Mouse (Mus musculus): ENCODE results near the gene Lmf1.

Gene Lmf1

DNA sequence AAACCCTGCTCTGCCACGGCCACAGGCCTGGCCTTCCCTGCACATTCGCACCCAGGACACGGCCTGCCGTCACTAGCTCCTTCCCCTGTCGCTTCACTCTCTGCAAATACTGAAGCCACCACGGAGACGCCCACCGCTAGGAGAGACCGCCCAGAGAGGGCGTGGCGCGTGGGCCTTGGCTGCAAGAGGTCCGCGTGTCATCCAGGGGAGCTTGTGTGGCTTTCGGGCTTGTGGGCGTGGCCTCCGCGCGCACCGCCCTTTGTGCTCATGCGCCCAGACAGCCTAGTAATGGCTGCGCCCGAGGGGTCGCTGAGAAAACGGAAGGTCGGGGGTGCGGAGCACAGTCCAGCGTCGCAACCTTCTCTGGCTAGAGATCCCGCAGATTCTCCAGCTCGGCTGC, at the start of gene Lmf1:
Gene Lmf1 (plus strand): TSS at position 166 of the 400 bp plus-strand sequence.
- DNase-seq (ENCODE audit: low spot score in 2 of 2) = peak; percentile 95 to 97

DNA sequence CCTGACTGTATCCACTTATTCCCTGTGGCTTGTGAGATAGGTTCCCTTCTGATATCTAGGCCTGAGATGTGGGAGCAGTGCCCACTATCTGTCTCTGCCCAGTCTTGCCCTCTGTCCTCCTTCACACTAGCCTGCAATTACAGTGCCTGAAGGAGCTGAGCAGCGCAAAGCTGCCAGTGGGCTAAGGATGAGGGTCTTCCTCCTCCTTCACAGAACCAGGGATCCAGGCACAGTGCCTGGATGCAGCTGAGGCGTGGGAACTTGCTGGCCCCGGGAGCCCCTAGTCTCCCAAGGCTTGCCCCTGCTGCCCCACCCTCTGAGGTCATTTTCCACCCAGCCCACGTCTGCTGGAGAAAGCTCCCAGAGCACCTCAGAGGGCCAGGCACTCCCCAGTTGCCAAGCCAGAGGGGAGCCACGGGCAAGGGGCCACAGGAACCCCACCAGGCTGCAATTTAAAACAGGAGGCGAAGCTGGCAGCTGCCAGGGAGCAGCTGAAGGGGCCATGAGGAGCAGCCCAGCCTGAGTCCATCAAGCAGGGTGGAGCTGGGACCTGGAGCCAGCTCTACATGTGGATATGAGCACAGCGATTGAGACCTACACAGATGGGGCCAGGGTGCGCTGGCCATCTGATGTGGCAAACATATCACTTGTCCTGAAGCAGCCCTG, 48.4 kb upstream of the Lmf1 start:
- no peak for DNase-seq (ENCODE audit: low spot score in 2 of 2)

DNA sequence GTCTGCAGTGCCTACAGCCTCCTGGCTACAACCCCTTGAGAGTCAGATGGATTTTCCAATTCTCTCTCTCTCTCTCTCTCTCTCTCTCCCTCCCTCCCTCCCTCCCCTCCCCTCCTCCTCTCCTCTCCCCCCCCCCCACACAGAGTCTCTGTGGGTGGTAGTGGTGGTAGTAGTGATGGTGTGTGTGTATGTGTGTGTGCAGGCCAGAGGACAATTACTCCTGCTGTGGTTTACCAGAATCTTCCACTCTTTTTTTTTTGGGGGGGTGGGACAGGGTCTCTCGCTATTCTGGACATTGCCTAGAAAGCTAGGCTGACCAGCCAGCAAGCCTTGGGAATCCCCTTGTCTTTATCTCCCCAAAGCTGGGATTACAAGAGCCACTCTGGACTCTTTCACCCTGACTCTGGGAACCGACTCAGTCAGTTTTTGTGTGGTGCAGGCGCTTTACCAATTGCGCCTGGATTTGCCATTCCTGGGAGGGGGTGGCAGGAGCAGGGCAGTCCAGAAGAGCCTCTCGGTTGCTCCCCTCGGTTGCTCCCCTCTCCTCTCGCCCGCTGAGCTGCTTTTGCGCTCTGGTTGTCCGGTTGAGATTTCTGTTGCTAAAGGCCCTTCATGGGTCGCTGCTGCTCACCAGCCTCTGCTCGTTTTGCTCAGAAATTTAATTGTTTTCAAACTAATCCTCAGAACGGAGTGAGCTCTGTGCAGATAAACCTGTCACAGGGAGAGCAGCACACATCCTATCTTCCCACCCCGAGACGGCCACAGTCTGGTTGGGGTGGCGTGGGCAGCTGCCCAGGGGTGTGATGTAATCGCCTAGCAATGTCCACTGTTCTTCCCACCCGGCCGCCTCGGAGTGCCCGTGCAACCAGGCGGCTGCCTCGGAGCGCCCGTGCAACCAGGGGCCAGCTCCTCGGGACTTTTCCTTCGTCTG, 39.7 kb upstream of the Lmf1 start:
- DNase-seq (ENCODE audit: low spot score in 2 of 2) = no peak

DNA sequence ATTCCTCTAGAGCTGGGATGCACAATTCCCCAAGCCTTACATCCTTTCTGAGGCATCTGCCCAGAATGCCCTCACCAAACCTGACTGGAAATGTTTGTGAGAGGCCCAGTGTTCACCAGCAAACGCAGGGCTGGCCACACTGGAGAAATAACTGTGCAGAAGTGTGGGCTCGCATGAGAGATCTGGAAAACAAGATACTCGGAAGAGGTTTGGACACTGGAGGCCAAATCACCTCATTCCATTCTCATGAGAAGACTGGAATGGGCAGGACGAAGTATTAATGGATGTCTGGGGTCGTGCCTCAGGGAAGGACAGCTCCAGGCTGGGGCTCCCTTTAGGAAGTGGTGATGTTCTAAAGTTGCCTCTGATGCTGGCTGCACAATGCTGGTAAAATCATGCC, 38.2 kb upstream of the Lmf1 start:
- DNase-seq (ENCODE audit: low spot score in 2 of 2) = no peak

DNA sequence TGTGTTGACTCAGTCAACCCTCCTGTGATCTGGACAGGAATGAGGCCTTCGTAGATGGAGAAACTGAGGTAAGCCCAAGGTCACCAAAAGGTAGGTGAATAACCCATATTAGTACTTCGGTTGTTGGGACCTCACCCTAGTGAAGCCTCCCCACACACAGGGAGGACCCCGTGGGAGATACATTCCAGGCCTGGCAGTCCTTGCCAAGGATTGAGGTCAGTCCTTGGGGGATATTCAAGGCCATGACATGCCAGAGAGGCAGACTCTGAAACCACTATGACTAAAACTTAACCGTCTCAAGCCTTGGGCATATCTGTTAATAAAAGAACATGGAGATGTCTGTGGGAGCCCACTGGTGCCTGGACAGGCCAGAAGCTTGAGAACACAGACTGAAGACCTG, 37.1 kb upstream of the Lmf1 start:
- DNase-seq (ENCODE audit: low spot score in 2 of 2) = no peak

DNA sequence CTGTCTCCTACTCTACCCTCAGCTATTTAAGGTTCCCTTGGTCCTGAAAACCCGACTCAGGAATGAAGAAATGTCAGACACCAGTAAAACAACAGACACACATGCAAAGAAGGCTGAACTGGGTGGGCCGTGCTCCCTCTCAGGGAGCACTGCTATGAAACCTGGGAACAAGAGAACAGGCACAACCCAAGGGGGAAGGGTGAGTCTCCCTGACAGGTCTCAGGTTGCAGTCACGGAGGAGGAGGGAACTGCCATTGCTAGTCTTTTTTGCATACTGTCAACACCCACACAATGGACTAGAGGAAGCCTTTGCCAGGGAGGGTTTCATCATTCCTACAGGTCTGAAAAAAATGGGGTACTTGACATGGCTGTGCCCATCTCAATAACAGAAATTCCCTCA, 31.9 kb upstream of the Lmf1 start:
- no peak for DNase-seq (ENCODE audit: low spot score in 2 of 2)

DNA sequence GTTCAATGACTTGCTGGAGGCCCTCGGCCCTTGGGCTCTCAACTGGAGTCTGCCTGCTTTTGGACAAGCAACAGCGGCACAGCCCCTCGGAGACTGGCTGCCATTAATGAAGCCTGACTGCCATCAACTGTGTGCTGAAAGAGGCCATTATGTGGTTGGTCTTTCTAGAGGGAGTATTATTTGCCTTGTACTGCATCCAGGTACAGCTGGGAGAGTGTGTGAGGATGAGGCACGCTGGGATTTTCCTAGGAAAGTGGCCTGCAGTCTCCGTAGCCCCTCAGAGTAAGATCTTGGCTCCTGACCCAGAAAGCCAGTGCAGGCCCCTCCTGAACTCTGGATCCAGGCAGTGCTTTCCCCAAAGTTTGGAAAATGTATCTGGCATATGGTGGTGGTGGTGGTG, 28.9 kb upstream of the Lmf1 start:
- no peak for DNase-seq (ENCODE audit: low spot score in 2 of 2)

DNA sequence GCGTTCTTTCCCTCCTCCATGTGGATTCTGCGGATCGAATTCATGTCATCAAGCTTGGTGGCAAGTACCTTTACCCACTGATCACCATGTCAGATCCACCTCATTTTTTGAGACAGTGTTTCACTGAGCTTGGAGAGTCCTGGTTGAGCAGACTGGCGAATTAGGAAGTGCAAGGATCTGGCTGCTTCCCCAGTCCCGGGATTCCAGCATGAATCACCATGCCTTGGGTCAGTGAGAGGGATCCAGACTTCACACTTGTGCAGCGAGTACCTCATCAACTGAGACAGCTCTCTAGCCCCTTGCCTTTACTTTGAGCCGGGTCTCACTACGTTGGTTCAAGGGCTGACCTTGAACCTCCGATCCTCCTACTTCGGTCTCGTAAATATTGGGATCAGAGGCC, 27.6 kb upstream of the Lmf1 start:
- DNase-seq (ENCODE audit: low spot score in 2 of 2) = no peak

DNA sequence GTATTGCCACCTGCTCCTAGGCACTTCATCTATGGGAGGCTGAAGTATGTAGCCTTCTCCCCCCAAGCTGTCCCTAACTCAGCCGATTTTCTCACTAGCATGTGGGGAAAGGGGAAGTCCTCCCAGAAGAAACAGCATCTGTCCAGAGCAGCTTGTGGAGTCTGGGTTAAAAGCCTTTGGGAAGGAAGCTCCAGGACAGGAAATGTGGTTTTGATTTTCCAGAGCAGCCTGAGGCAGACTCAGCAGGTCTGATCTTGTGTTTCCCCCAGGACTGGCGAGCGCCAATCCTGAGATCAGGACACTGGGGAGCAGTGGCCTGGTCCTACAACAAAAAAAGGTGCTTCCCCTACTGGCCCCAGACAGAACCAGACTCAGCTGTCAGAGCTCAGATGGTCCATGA, 23.7 kb upstream of the Lmf1 start:
- DNase-seq (ENCODE audit: low spot score in 2 of 2) = no peak

DNA sequence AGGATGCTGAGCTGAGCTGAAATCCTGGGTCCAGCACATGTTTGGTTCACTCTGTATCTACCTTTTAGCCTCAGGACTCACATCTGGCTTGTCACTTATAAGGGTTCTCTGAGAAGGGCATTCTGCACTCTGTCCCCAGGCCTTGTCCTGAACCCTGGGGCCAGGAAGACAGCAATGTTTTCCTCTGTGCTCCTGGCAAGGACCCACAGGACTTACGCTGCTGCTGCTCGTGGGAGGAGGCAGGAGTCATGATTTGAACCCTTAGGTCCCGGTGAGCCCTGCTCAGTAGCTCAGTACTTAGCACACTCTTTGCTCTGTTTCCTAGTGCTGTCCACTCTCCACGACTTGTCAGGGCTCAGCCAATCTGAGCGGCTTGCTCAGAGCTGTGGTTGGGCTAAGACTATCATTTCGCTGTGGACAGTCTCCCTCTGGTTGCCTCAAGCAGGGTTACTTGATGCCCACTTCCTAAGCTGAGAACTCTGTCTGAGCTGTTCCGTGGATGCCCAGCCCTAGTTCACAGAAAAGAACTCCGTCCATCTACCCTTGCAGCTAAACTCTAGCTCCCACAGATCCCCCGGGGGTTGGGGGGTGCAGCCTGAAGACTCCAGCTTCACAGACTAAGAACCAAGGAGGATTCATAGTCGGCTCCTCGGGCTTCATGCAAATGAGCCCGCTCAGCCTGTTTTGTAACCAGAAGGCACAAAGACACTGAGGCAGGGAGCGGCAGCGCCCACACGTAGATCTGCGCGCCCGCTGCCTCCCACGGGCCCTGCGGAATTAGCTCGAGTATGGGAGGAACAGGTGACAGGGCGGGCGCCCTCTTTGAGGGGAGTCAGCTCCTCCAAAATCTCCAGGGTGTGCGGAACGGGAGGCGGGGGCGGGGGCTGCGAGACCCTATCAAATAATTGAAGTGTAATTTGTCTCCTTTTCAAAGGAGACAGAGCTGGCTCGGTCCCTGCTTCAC, 22.9 kb upstream of the Lmf1 start:
- DNase-seq (ENCODE audit: low spot score in 2 of 2) = no peak

DNA sequence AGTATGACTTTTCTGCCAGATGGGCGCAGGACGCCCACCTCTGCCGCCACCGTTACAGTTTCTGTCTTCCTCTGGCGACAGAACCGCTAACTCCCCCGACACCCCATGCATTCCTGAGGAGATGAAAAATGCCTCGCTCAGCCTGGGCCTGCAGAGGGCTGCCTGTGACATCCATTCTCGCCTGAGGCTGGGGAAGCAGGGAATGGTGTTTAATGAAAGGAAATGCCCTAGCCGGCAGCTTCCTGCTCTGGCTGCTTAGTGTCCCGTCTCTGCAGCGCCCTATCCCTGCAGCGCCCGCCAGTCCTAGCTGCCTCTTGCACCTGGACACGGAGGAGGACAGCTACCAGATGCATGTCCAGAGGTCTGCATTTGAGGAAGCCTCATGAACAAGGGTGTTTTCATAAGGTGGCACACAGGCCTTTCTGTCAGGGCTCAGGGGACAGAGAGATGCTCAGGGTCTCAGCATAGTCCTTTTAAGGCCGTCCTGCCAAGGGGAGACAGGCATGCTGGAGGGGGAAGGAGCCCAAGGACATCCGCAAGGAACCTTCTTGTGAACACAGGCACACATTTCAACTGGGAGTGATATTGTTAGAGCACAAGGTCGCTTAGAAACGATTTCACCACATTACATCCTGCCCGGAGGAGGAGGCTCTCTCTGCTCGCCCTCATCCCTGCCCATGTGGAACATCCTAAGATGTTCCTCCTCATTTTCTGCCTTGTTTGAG, 22.1 kb upstream of the Lmf1 start:
- DNase-seq (ENCODE audit: low spot score in 2 of 2) = no peak

DNA sequence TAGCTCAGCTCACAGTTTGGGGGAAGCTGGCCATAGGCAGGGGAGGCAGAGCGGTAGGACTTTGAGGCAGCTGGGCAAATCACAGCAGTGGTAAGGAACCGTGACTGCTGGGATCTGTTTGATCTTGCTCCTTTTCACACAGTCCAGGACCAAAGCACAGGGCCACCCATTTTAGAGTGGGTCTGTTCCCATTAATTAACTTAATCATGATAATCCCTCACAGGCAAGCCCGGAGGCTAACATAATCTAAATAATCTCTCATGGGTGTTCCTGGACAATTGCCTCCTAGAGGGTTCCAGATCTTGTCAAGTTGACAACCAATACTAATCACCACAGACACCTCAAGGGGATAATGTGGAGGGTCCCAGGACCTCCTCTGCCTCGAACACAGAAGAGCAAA, 19.3 kb upstream of the Lmf1 start:
- DNase-seq (ENCODE audit: low spot score in 2 of 2) = no peak

DNA sequence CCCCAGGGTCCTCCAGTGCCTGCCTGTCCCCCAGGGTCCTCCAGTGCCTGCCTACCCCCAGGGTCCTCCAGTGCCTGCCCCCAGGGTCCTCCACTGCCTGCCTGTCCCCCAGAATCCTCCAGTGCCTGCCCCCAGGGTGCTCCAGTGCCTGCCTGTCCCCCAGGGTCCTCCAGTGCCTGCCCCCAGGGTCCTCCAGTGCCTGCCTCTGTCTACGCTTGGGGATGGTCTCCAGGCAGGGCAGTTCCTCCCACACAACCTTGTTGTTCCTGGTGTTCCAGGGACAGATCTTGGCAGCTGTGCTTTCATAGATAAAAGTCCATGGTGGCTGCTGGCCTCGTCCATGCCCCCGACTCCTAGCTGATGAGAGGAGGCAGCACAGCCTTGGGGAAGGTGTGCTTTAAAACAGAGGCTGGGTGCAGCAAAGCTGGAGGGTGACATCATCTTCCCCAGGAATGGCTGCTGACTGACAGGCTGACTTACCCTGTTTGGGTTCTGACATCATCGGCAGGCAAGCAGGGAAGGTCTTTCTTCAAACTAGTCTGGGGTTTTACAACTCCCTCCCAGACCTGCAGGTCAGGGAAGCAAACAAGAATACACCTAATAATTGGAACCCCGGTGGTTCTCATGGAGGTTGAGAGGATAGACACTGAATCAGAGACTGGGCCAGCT, 18.2 kb upstream of the Lmf1 start:
- DNase-seq (ENCODE audit: low spot score in 2 of 2) = no peak

DNA sequence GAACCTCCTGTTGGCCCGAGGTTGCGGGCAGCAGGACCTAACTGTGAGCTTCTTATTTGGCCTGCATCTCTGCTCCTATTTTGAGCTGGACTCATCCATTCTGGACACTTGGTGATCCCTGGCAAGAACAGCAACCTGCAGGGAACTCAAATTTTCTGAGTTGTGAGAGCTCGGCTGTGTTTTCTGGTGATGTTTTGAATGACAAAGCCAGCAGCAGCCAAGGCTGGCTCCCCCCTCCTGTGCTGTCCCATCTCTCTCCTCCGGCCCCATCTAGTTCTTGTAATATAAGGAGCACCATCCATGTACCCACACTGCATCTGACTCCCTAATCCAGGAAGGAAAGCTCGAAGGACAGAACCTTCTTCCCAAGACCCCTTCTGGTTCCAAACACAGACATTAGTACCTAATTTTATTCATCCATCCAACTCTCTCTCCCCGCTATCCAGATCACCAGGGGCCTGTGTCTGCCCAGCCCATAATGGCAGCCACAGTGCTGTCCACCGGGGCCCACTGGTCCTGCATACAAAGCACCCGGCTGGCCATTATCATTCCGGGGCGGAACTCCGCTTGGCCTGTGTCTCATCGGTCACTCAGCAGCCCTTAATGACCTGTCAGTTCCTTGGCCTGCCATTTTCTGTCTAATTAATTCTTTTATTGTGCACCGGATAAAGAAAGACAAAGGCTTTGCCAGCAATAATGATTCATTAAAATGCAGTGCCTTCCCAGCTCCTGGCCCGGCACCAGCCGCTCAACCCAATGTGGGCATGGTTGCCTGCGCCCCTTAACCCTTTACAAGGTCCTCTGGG, 17.5 kb upstream of the Lmf1 start:
- no peak for DNase-seq (ENCODE audit: low spot score in 2 of 2)

DNA sequence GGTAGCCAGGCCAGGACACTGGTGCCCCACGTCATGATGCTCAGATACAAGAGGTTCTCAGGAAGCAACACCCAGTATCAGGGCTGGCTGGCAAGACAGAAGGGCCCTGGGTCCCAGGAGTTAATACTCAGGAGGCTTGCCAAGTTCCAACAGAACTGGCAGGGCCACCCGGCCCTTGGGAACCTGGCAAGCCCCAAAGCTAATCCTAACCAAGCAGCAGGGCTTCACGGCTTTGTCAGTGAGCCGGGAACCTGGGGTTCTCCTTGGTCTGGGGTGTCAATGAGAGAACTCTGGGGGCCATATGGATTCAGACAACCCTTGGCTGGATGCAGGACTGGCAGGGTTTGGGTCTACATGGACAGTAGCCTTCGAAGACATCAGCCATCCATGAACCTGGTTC, 14.4 kb upstream of the Lmf1 start:
- no peak for DNase-seq (ENCODE audit: low spot score in 2 of 2)

DNA sequence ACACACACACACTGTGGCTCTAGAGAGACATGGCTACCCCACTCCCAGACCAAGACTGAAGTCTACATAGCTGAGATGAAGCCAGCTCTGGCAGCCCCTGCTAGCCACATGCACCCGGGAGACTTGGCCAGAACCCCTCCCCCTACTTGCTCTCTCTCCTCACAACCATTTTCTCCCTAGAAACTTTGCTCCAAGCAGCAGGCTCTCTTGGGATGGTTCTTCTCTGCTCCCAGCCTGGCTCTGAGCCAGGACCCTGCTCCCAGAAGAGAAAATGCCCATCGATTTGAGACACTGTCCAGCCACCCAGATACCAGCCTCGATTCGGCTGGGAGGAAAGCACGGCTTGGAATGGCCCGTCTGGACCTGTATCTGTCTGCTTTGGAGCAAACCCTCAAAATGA, 13.6 kb upstream of the Lmf1 start:
- no peak for DNase-seq (ENCODE audit: low spot score in 2 of 2)

DNA sequence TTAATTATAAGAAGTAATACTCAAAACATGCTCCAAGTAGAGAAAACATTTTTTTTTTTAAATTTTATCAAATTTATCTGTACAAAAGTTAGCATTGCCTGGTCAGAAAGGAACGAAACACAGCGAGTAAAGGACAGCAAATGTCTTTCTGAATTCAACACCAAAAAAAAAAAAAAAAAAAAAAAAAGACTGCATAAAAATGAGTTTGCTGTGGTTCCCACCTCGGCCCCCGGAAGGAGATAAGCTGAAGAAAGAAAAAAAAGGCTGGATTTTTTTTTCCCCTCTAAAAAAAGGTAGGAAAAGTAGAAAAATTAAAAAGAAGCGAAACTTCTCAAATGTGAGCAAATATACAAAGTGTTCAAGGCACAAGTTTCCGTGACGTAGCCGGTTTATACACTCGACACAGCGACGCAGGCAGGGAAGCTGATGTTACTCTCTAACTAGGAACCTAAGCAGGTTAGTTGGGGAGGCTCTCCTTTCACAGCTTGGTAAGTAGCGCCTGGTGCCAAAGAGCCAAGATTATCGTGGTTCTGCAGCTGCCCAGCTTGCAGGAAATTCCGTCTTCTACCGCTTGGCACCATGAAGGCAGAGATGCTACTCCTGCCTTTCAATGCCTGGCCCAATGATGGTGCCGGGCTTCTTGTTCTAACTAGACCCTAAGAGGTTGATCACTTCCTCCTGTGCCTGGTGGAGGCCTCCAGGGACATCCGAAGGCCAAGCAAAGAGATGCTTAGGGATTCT, 12.9 kb upstream of the Lmf1 start:
- no peak for DNase-seq (ENCODE audit: low spot score in 2 of 2)

DNA sequence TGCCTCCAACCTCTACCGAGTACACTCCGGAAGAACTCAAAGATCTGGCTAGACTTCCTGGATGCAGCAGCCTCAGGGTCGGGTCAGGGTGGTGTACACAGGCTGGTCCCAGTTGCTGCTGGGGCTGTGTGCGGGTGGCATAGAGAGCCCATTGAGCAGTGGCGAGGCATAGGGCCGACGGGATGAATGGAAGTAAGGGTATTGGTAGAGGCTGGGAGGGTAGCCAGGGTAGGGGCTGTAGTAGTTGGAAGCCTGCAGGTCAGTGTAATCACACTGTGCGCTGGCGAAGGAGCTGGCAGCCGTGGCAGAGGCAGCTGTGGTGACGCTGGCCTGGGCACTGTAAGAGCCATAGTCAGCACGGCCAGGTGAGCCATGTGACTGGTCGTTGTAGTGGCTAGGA, 11.6 kb upstream of the Lmf1 start:
- no peak for DNase-seq (ENCODE audit: low spot score in 2 of 2)

DNA sequence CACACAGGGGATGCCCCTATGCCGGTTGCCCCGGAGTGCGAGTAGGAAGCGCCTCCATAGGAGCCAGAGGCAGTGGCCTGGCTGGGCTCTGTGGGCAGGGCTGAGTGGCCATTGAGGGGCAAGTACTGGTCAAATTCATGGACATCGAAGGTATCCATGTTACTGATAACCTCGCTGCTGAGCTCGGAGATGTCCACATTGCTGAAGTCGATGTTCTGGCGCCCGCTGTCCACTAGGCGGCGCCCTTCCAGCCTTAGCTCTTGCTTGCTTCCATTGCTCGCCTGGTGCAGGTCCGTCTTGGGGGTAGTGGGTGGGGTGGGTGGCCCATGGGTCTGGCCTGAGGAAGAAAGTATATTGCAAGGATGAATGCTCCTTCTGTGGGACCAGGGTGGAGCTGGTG, 11.1 kb upstream of the Lmf1 start:
- DNase-seq (ENCODE audit: low spot score in 2 of 2) = peak; percentile 55 to 88

Measured in spleen, postnatal 4 days (tissue).